Mouse (Mus musculus) intestine, embryonic 15.5 days (tissue): ENCODE results near the gene Itk. TPM values are rescaled to one million over a fixed set of nuclear protein-coding genes. Genes with fewer than 3 reads are reported as not detected.

Source experiments
- ATAC-seq: fragments of 200-750 bp; cut with Nextera tagmentation; 2 replicates; pipeline ENCODE4 v1.8.0; 2017; ENCODE audit warnings: moderate TSS enrichment, moderate library complexity
- H3K27ac ChIP-seq: fragments of 300-500 bp; sonication (generic); 2 replicates; pipeline ENCODE4 v1.5.1; 2015; ENCODE audit warnings: mild to moderate bottlenecking, inconsistent platforms
- H3K27me3 ChIP-seq: fragments of 300-500 bp; sonication (generic); replicated peaks from 2 replicates; pipeline ENCODE4 v1.6.1; 2015; ENCODE audit warnings: inconsistent platforms
- H3K36me3 ChIP-seq: fragments of 300-500 bp; sonication (generic); 2 replicates; pipeline ENCODE4 v1.6.1; 2015; ENCODE audit warnings: inconsistent platforms
- H3K4me1 ChIP-seq: fragments of 300-500 bp; sonication (generic); replicated peaks from 2 replicates; pipeline ENCODE4 v1.6.1; 2015; ENCODE audit warnings: inconsistent platforms
- H3K4me2 ChIP-seq: fragments of 300-500 bp; sonication (generic); replicated peaks from 2 replicates; pipeline ENCODE4 v1.6.1; 2015; ENCODE audit warnings: mild to moderate bottlenecking, inconsistent platforms
- H3K4me3 ChIP-seq: fragments of 300-500 bp; sonication (generic); replicated peaks from 2 replicates; pipeline ENCODE4 v1.5.1; 2015; ENCODE audit warnings: inconsistent platforms
- H3K9ac ChIP-seq: fragments of 300-500 bp; sonication (generic); 2 replicates; pipeline ENCODE4 v1.6.1; 2015; ENCODE audit warnings: inconsistent platforms
- H3K9me3 ChIP-seq: fragments of 300-500 bp; sonication (generic); 2 replicates; pipeline ENCODE4 v1.6.1; 2016; ENCODE audit warnings: inconsistent platforms
- WGBS: fragments of 180-500 bp; shearing (Covaris S2); methylation state at CpG from one replicate; pipeline ENCODE4 v1.1.7; 2015; 5-methylcytosine and 5-hydroxymethylcytosine counted together
- polyA plus RNA-seq: library from polyadenylated mRNA; unstranded; fragments of >200 nt; fragmentation: Nextera tagmentation; extraction: Ambion mirVana; gene quantifications from 2 replicates; pipeline ENCODE4 v1.2.1, GENCODE M21; 2015

Gene Itk
- polyA plus RNA-seq, 1 experiment from 2014 or later: 0.40 TPM

- no peak overlapping the region for H3K9ac ChIP-seq
- H3K27me3 ChIP-seq: no peaks in the 10 kb centered on the region
- H3K9me3 ChIP-seq: no peaks in the 10 kb centered on the region
- ATAC-seq: no peak
- no peaks in the 10 kb centered on the region for H3K36me3 ChIP-seq
- no peaks in the 10 kb centered on the region for H3K4me1 ChIP-seq
- H3K27ac ChIP-seq: no peak overlapping the region
- WGBS: 79% methylated on average over 8 of the region's 8 CpGs
- H3K4me2 ChIP-seq: no peak overlapping the region
- H3K4me3 ChIP-seq: no peak overlapping the region
These were observed 57.1 kb downstream of the Itk start for GRCm38 (mm10) chr11:46332217-46332616.

DNA sequence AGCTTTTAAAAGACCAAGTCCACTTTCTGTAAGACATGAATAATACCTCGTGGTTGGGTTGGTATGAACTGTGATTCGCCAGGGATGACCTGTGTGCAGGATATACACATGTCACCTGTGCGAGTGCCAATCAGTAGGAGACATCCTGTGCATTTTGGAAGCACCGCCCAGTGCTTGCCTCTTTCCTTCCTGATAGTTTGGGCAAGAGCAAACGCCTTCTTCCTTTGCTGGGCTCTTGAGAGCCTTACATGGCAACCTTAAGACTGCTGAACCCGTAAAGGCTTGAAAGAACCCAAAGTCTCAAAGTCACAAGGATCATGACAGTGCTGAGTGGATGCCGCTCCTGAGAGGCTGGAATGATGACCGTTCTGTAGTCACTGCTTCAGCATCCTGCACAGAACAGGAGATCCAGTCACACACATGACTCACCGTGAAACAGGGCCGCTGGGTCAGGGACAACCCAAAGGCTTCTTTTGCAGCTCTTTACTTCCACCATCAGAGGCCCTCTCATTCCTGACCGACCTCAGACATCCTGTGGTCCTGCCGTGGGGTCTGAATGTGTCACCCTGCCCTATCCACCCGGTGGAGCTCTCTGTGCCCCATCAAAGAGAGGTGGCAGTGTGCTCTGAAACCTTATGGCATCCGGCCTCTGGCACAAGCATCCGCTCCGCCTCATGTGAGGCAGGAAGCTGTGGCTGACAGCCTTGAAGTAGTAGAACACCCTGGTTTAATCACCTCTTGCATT is 62.9 kb downstream of the Itk start:
- no peak overlapping the region for H3K4me3 ChIP-seq
- no peaks in the 10 kb centered on the region for H3K36me3 ChIP-seq
- no peak overlapping the region for H3K9ac ChIP-seq
- no peaks in the 10 kb centered on the region for H3K9me3 ChIP-seq
- WGBS: 88% methylated on average over 16 of the region's 16 CpGs
- no peak overlapping the region for H3K27ac ChIP-seq
- H3K27me3 ChIP-seq: no peaks in the 10 kb centered on the region
- no peak overlapping the region for H3K4me2 ChIP-seq
- ATAC-seq: no peak
- H3K4me1 ChIP-seq: no peaks in the 10 kb centered on the region

DNA sequence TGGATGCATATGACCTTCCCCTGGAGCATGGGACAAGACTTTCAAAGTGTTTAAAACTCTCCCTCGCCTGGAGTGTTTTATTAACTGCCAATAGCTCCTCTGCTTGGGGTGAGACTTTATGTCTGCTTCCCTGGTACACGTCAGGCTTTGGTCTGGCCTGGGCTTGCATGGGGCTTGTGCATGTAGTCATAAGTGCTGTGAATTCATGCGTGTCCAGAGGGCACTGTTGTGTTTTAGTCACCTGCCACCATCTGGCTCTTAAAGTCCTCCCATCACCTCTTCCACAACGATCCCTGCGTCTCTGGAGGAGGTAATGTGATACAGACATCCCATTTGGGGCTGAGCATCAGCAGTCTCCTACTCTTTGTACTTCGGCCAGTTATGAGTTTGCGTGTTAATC is 67.8 kb downstream of the Itk start:
- H3K9me3 ChIP-seq: no peaks in the 10 kb centered on the region
- H3K27me3 ChIP-seq: no peaks in the 10 kb centered on the region
- H3K4me2 ChIP-seq: no peak overlapping the region
- H3K4me3 ChIP-seq: no peak overlapping the region
- ATAC-seq: no peak
- no peak overlapping the region for H3K27ac ChIP-seq
- H3K36me3 ChIP-seq: no peaks in the 10 kb centered on the region
- no peak overlapping the region for H3K9ac ChIP-seq
- H3K4me1 ChIP-seq: no peaks in the 10 kb centered on the region
- WGBS: 76% methylated on average over 7 of the region's 7 CpGs

DNA sequence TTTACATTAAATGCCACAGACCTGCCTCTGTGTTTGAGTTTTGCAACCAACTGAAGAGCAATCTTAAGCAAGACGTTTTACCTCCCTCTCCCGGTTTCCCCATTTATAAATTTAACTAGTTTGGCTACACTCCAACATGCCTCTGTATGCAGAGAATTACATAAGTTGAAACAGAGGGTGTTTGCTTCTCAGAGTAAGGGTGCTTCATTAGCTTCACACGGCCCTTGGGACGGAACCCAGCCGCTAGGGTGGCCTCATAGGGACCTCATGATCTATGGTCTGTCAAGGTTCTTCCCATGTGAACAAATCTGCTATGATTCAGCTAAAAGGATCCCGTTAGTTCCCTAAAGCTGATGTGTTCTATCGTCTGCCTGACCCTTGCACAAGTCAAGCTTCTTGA is 74.8 kb downstream of the Itk start:
- Histone ChIP-seq H3K4me1 (peaks cover 6% of the 10 kb centered on the region), H3K27me3 (no peaks in the 10 kb centered on the region), H3K36me3 (no peaks in the 10 kb centered on the region), H3K27ac (no peak overlapping the region), H3K9ac (no peak overlapping the region), H3K9me3 (no peaks in the 10 kb centered on the region), H3K4me2 (no peak overlapping the region), H3K4me3 (no peak overlapping the region)
- no peak for ATAC-seq
- 34% methylated on average over 7 of the region's 7 CpGs for WGBS

- WGBS: 79% methylated on average over 6 of the region's 6 CpGs
- Histone ChIP-seq H3K4me3 (no peak overlapping the region), H3K9me3 (no peaks in the 10 kb centered on the region), H3K4me1 (peaks cover 6% of the 10 kb centered on the region), H3K27ac (no peak overlapping the region), H3K4me2 (no peak overlapping the region), H3K27me3 (no peaks in the 10 kb centered on the region), H3K9ac (no peak overlapping the region), H3K36me3 (no peaks in the 10 kb centered on the region)
- ATAC-seq: no peak
These were observed 75.5 kb downstream of the Itk start for GRCm38 (mm10) chr11:46313851-46314250.

- peak within 1 kb of the TSS; percentile 38; the same call in 1 of the 2 replicates for H3K27ac ChIP-seq
- H3K9me3 ChIP-seq: no peaks in the 10 kb centered on the region
- 11% methylated on average over 14 of the region's 14 CpGs for WGBS
- H3K4me2 ChIP-seq: peak within 1 kb of the TSS; percentile 98
- H3K4me1 ChIP-seq: peaks cover 6% of the 10 kb centered on the region
- peak within 1 kb of the TSS; percentile 64 for H3K9ac ChIP-seq
- H3K36me3 ChIP-seq: no peaks in the 10 kb centered on the region
- ATAC-seq: peak; percentile 14
- no peaks in the 10 kb centered on the region for H3K27me3 ChIP-seq
- H3K4me3 ChIP-seq: peak within 1 kb of the TSS; percentile 76
These were observed 76.7 kb downstream of the Itk start, which contains the start of gene Cyfip2 for GRCm38 (mm10) chr11:46312523-46313035. TSS of gene Cyfip2 (minus strand) at chr11:46312859.

DNA sequence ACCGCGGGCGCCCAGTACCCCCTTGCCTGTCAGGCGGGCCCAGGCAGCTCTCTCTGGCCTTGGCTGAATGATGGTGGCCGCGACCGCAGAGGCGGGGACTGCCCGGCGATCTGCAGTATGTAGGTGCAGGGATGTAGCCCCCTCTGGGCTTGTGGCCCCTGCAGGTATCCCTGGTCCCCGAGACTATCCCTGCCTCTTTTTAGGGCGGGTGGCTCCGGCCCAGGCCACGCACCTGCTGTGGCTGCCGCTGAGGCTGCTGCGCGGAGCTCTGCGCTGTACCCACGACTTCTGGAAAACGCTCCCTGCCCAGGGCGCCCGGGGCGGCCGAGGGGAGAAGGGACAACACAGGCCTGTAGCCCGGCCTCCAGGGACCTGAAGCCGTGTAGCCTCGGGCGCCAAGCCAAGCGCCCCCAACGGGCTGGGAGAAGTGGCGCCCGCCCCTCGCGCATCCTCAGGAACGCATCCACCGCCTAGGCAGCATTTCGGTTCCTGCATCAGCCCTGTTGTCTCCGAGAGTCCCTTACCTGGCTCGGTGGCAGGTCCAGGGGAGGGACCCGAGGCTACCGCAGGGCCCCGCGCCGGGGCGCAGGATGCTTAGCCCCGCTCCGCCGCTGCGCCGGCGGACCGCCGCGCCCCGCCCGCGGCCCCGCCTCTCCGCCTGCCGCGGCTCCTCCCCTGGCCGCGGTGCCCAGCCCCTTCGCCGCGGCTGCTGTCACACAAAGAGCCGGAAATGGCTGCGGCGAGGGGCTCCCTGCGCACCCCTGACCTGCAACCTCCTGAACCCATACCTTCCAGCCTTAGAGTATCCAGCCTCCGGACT is 77.4 kb downstream of the Itk start:
- ATAC-seq: peak; percentile 94
- Histone ChIP-seq H3K27me3 (no peaks in the 10 kb centered on the region), H3K4me3 (peak overlapping the region; percentile 76), H3K27ac (peak overlapping the region; percentile 38; the same call in 1 of the 2 replicates), H3K4me2 (peak overlapping the region; percentile 98), H3K9ac (peak overlapping the region; percentile 64), H3K9me3 (no peaks in the 10 kb centered on the region), H3K4me1 (peaks cover 6% of the 10 kb centered on the region), H3K36me3 (no peaks in the 10 kb centered on the region)
- WGBS: under 1% methylated on average over 69 of the region's 71 CpGs

DNA sequence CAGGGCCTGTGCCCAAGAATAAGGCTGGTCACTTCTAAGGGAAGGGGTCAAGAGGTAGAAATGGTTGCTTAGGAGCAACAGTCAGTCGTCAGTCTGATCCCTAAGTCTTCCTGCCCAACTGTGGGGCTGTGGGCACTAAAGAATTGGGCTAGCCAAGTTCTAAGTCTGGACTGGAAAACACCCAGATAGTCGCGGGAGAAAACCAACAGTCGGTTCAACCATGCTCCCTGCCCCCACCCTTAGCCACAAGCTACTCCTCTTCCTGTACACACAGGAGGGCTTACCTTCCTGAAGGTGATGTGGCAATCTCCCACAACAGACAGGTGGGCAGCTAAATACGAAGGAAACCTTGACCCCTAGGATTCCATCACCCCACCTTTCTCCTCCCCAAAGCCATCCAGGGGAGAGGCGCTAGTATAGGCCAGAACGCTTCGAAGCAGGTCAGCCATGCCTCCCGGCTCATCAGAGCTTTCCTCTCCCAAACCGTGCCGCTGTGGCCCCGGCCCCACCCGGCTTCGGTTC is 78.1 kb downstream of the Itk start:
- no peak for ATAC-seq
- peaks cover 6% of the 10 kb centered on the region for H3K4me1 ChIP-seq
- H3K4me3 ChIP-seq: peak overlapping the region; percentile 76
- no peak overlapping the region for H3K27ac ChIP-seq
- WGBS: 15% methylated on average over 14 of the region's 14 CpGs
- H3K36me3 ChIP-seq: no peaks in the 10 kb centered on the region
- no peaks in the 10 kb centered on the region for H3K9me3 ChIP-seq
- H3K9ac ChIP-seq: peak overlapping the region; percentile 64
- no peaks in the 10 kb centered on the region for H3K27me3 ChIP-seq
- H3K4me2 ChIP-seq: peak overlapping the region; percentile 98

DNA sequence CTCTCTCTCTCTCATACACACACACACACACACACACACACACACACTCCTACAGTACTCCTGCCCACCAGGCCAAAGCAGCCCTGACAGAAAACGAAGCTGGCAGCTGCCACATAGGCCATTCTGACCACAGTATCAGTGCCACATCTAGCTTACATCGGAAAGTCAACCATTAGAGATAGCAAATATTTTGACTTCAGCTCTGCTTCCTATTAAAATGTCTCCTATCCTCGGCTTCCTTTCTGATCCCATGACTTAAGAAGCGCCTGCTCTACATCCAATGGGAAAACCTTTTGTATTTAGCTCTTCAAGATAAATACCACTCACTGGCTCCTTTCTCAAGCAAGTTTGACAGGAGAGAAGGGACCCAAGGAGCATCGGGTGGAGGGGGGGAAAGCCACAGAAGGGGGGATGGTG is 78.7 kb downstream of the Itk start:
- Histone ChIP-seq H3K9me3 (no peaks in the 10 kb centered on the region), H3K27me3 (no peaks in the 10 kb centered on the region), H3K4me3 (no peak overlapping the region), H3K9ac (no peak overlapping the region), H3K36me3 (no peaks in the 10 kb centered on the region), H3K27ac (no peak overlapping the region), H3K4me1 (peaks cover 6% of the 10 kb centered on the region), H3K4me2 (peak overlapping the region; percentile 98)
- WGBS: 60% methylated on average over 5 of the region's 5 CpGs
- no peak for ATAC-seq

DNA sequence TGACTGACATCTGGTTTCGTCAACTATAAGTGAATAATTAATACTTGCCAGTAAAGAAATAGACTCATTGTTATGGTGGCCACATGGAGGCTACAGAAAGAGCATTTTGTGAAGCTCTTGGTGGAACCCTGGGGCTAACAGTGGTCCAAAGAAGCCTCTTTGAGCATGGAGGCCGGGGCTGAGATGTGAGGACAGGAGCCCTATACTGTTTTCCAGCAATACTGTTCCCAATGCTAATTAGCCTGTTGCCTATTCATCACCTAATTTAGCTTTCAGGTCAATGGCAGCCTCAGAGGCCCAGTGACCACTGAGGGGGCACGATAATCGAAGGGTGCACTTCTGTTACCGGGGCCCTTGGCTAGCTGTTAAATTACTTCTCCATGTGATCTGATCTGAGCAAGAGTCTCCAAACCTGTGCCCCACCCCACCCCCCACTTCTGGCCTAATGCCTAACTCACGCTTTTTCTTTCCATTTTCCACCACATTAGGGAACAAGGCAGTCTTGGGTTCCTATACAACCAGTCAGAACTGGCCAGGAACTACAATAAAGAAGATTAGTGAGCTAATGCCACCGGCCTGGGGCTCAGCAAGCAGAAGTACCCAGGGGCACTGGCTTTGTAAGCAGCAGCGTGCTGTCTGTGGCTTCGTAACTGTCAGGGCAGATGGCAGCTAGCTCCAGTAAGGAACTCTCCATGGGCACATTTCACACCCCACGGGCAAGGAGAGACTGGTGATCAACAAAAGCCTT is 79.3 kb downstream of the Itk start:
- H3K4me1 ChIP-seq: peaks cover 6% of the 10 kb centered on the region
- 77% methylated on average over 10 of the region's 10 CpGs for WGBS
- no peak overlapping the region for H3K4me2 ChIP-seq
- no peaks in the 10 kb centered on the region for H3K9me3 ChIP-seq
- H3K27ac ChIP-seq: no peak overlapping the region
- no peaks in the 10 kb centered on the region for H3K36me3 ChIP-seq
- no peak overlapping the region for H3K9ac ChIP-seq
- ATAC-seq: no peak
- H3K4me3 ChIP-seq: no peak overlapping the region
- H3K27me3 ChIP-seq: no peaks in the 10 kb centered on the region

GRCm38 (mm10) chr11:46309111-46309741 is 80.1 kb downstream of the Itk start:
- no peaks in the 10 kb centered on the region for H3K9me3 ChIP-seq
- H3K27me3 ChIP-seq: no peaks in the 10 kb centered on the region
- no peak overlapping the region for H3K4me2 ChIP-seq
- no peak overlapping the region for H3K9ac ChIP-seq
- peaks cover 6% of the 10 kb centered on the region for H3K4me1 ChIP-seq
- no peak for ATAC-seq
- no peaks in the 10 kb centered on the region for H3K36me3 ChIP-seq
- H3K4me3 ChIP-seq: no peak overlapping the region
- H3K27ac ChIP-seq: no peak overlapping the region
- 77% methylated on average over 20 of the region's 20 CpGs for WGBS
